Mouse (Mus musculus) urinary bladder, postnatal 4 days (tissue): ENCODE data around the gene Gm11563.
"Not testable (repeated sequence)": the region's sequence is repeated elsewhere in the genome, so short reads cannot be mapped to it uniquely, and the experiment has no call there.

Experiments used
- DNase-seq, 2 experiments: peaks; one replicate each; pipeline ENCODE4 v3.0.0; 2021 to 2022; ENCODE audit warnings: low spot score in 2 of 2

Gene Gm11563

GRCm38 (mm10) chr11:99658467-99659010 lies at the start of gene Gm11563:
Gene Gm11563 (minus strand): TSS chr11:99658960.
- not testable (repeated sequence) for DNase-seq

- DNase-seq = no peak
These were observed 31.7 kb upstream of the Gm11563 start, which contains the start of gene Gm14190 for GRCm38 (mm10) chr11:99690463-99690862. Gene Gm14190 (minus strand): TSS chr11:99690740.

- DNase-seq = not testable (repeated sequence)
These were observed 26.5 kb upstream of the Gm11563 start for GRCm38 (mm10) chr11:99685235-99685634.

GRCm38 (mm10) chr11:99683481-99683880 lies 24.7 kb upstream of the Gm11563 start:
- DNase-seq = no peak

GRCm38 (mm10) chr11:99665860-99666259 lies 7.1 kb upstream of the Gm11563 start, which contains the start of gene Krtap4-6:
Gene Krtap4-6 (minus strand): TSS chr11:99665960.
- DNase-seq = no peak

- no peak for DNase-seq
These were observed 4.0 kb upstream of the Gm11563 start for GRCm38 (mm10) chr11:99662802-99663201.

GRCm38 (mm10) chr11:99659256-99659655 lies 496 bp upstream of the Gm11563 start:
- DNase-seq = no peak

- DNase-seq = no peak
These were observed 1.7 kb downstream of the Gm11563 start for GRCm38 (mm10) chr11:99657051-99657450.

- no peak for DNase-seq
These were observed 8.6 kb downstream of the Gm11563 start, which contains the start of gene Gm11555 for GRCm38 (mm10) chr11:99650136-99650535. Gene Gm11555 (minus strand): TSS chr11:99650236.

- no peak for DNase-seq
These were observed 12.3 kb downstream of the Gm11563 start for GRCm38 (mm10) chr11:99646444-99646843.

GRCm38 (mm10) chr11:99644351-99644750 lies 14.4 kb downstream of the Gm11563 start:
- no peak for DNase-seq

- not testable (repeated sequence) for DNase-seq
These were observed 15.1 kb downstream of the Gm11563 start, which contains the start of gene Krtap4-7 for GRCm38 (mm10) chr11:99643635-99644139. Gene Krtap4-7 (minus strand): TSS chr11:99644089.

- DNase-seq = no peak
These were observed 17.8 kb downstream of the Gm11563 start for GRCm38 (mm10) chr11:99640926-99641325.

GRCm38 (mm10) chr11:99637086-99637485 lies 21.7 kb downstream of the Gm11563 start:
- no peak for DNase-seq

GRCm38 (mm10) chr11:99634653-99635134 lies 24.1 kb downstream of the Gm11563 start, which contains the start of gene Krtap4-2:
Gene Krtap4-2 (minus strand): TSS chr11:99635084.
- DNase-seq = no peak

GRCm38 (mm10) chr11:99633293-99633692 lies 25.5 kb downstream of the Gm11563 start:
- no peak for DNase-seq

GRCm38 (mm10) chr11:99630890-99631289 lies 27.9 kb downstream of the Gm11563 start:
- DNase-seq = no peak

GRCm38 (mm10) chr11:99628138-99628537 lies 30.6 kb downstream of the Gm11563 start, which contains the start of gene Krtap4-1:
Gene Krtap4-1 (minus strand): TSS chr11:99628238.
- no peak for DNase-seq

- DNase-seq = no peak
These were observed 38.4 kb downstream of the Gm11563 start, which contains the start of gene Gm11562 for GRCm38 (mm10) chr11:99620335-99620734. Gene Gm11562 (minus strand): TSS chr11:99620435.

- no peak for DNase-seq
These were observed 43.9 kb downstream of the Gm11563 start, which contains the start of gene Krtap2-4 for GRCm38 (mm10) chr11:99614796-99615363. Gene Krtap2-4 (minus strand): TSS chr11:99614846.

GRCm38 (mm10) chr11:99610089-99610488 lies 48.7 kb downstream of the Gm11563 start, which contains the start of gene Gm11937:
Gene Gm11937 (minus strand): TSS chr11:99610189.
- not testable (repeated sequence) for DNase-seq

GRCm38 (mm10) chr11:99609126-99609525 lies 49.6 kb downstream of the Gm11563 start:
- no peak for DNase-seq
